Mouse (Mus musculus): ENCODE data around the gene Fndc11. TPM values are rescaled to one million over a fixed set of nuclear protein-coding genes. Genes with fewer than 3 reads are reported as not detected.
"Not testable (repeated sequence)": the region's sequence is repeated elsewhere in the genome, so short reads cannot be mapped to it uniquely, and the experiment has no call there.

Fndc11 gene
- polyA plus RNA-seq (2016; fragmentation: Nextera tagmentation; extraction: Ambion mirVana): 0.14 and 0.39 TPM in 2 replicates

DNA sequence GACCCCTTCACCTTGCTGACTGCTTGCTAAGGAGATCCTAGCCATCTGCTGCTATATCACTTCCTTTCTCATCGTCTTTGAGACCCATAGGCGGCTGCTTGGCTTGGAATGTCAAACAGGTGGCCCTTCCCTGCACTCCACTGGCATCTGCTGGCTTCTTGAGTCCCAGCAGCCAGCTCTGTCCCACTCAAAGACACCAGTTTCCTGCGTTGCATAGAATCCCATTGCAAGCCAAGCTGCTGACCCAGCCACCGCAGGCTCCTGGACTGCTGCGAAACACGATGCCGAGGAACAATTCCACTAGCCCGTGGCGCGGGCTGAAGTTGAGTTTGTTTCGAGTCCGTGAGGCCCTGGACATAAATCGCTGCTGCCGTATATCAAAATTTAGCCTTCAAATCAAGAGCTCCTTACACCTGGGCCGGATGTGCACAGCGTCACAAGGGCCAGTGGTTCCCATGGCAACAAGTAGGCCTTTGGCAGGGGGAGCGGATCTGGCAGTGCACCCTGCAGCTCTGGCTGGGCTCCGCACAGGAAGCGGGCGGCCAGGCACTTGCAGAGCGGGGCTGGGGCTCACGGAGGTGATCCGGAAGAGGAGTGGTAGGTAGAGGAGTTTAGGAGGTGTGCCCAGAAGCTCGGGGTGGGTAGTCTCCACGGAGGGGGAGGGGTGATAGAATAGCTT lies at the start of gene Fndc11:
TSS of gene Fndc11 (plus strand) at position 476 of the 679 bp plus-strand sequence.
- Histone ChIP-seq H3K4me1 (peaks cover 8% of the 10 kb centered on the region), H3K27ac (peak within 1 kb of the TSS; percentile 14; the same call in 1 of the 2 replicates), H3K36me3 (no peaks in the 10 kb centered on the region), H3K27me3 (no peaks in the 10 kb centered on the region), H3K4me2 (replicated peaks) (peak within 1 kb of the TSS; percentile 63), H3K4me3 (peak within 1 kb of the TSS; percentile 32), H3K9me3 (no peaks in the 10 kb centered on the region), H3K9ac (peak within 1 kb of the TSS; percentile 19)
- ATAC-seq (ENCODE audit: insufficient number of reproducible peaks, insufficient read depth, low FRiP score, low TSS enrichment): peak; percentile 92
- WGBS: 2% methylated on average over 25 of the region's 25 CpGs

- 90% methylated on average over 3 of the region's 3 CpGs for WGBS
- no peak overlapping the region for H3K4me3 ChIP-seq
- no peaks in the 10 kb centered on the region for H3K36me3 ChIP-seq
- no peak overlapping the region for H3K4me2 ChIP-seq (replicated peaks)
- H3K9me3 ChIP-seq: no peaks in the 10 kb centered on the region
- no peak overlapping the region for H3K9ac ChIP-seq
- H3K27ac ChIP-seq: no peak overlapping the region
- no peaks in the 10 kb centered on the region for H3K4me1 ChIP-seq
- H3K27me3 ChIP-seq: no peaks in the 10 kb centered on the region
- ATAC-seq (ENCODE audit: insufficient number of reproducible peaks, insufficient read depth, low FRiP score, low TSS enrichment): no peak
Measured at GRCm38 (mm10) chr2:181174646-181175045, 45.2 kb upstream of the Fndc11 start.

GRCm38 (mm10) chr2:181178015-181178414 lies 41.8 kb upstream of the Fndc11 start:
- Histone ChIP-seq H3K9ac (no peak overlapping the region), H3K27ac (no peak overlapping the region), H3K4me3 (no peak overlapping the region), H3K4me1 (no peaks in the 10 kb centered on the region), H3K4me2 (replicated peaks) (no peak overlapping the region), H3K9me3 (no peaks in the 10 kb centered on the region), H3K27me3 (no peaks in the 10 kb centered on the region; the same call in 1 of the 2 replicates), H3K36me3 (no peaks in the 10 kb centered on the region)
- whole genome bisulfite sequencing: 81% methylated on average over 3 of the region's 3 CpGs
- no peak for ATAC-seq (ENCODE audit: insufficient number of reproducible peaks, insufficient read depth, low FRiP score, low TSS enrichment)

DNA sequence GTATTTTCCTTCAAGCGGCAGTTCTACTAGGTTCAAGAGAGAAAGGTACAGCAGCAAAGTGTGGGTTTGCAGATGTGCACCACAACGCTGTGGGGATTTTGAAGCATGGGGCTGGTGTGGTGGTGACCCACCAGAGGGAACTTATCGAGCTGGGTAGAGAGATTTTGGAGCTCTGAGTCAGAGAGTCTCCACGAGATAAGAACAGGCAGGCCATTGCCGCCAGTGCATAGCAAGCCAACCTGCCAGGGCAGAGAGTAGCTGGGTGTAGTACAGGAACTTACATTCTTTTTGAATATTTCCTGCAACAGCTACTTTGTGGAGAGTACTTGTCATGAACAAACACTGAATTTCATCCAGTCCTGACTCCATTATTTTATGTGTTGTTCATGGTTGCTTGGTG lies 41.3 kb upstream of the Fndc11 start:
- Histone ChIP-seq H3K4me1 (no peaks in the 10 kb centered on the region), H3K27ac (no peak overlapping the region), H3K36me3 (no peaks in the 10 kb centered on the region), H3K4me3 (no peak overlapping the region), H3K27me3 (no peaks in the 10 kb centered on the region; the same call in 1 of the 2 replicates), H3K9ac (no peak overlapping the region), H3K9me3 (no peaks in the 10 kb centered on the region), H3K4me2 (replicated peaks) (no peak overlapping the region)
- WGBS: 88% methylated on average over 5 of the region's 5 CpGs
- ATAC-seq (ENCODE audit: insufficient number of reproducible peaks, insufficient read depth, low FRiP score, low TSS enrichment): no peak

GRCm38 (mm10) chr2:181180898-181181297 lies 38.9 kb upstream of the Fndc11 start:
- 86% methylated on average over 6 of the region's 6 CpGs for WGBS
- H3K27ac ChIP-seq: no peak overlapping the region
- no peak for ATAC-seq (ENCODE audit: insufficient number of reproducible peaks, insufficient read depth, low FRiP score, low TSS enrichment)

GRCm38 (mm10) chr2:181186635-181187034 lies 33.2 kb upstream of the Fndc11 start:
- WGBS: under 1% methylated on average over 14 of the region's 14 CpGs
- peak; percentile 78 for ATAC-seq (ENCODE audit: insufficient number of reproducible peaks, insufficient read depth, low FRiP score, low TSS enrichment)
- no peaks in the 10 kb centered on the region for H3K27me3 ChIP-seq
- peaks cover 8% of the 10 kb centered on the region; the same call in 1 of the 2 replicates for H3K36me3 ChIP-seq
- peak overlapping the region; percentile 69 for H3K4me2 ChIP-seq (replicated peaks)
- peak overlapping the region; percentile 77 for H3K4me3 ChIP-seq
- H3K9me3 ChIP-seq: no peaks in the 10 kb centered on the region
- H3K9ac ChIP-seq: peak overlapping the region; percentile 95; the same call in 1 of the 2 replicates
- H3K27ac ChIP-seq: peak overlapping the region; percentile 94
- H3K4me1 ChIP-seq: peaks cover 10% of the 10 kb centered on the region

More at GRCm38 (mm10) chr2:181180898-181181297, 38.9 kb upstream of the Fndc11 start:
- Histone ChIP-seq H3K9ac (no peak overlapping the region), H3K4me2 (replicated peaks) (no peak overlapping the region), H3K4me1 (no peaks in the 10 kb centered on the region), H3K27me3 (no peaks in the 10 kb centered on the region; the same call in 1 of the 2 replicates), H3K9me3 (no peaks in the 10 kb centered on the region), H3K36me3 (no peaks in the 10 kb centered on the region), H3K4me3 (no peak overlapping the region)

DNA sequence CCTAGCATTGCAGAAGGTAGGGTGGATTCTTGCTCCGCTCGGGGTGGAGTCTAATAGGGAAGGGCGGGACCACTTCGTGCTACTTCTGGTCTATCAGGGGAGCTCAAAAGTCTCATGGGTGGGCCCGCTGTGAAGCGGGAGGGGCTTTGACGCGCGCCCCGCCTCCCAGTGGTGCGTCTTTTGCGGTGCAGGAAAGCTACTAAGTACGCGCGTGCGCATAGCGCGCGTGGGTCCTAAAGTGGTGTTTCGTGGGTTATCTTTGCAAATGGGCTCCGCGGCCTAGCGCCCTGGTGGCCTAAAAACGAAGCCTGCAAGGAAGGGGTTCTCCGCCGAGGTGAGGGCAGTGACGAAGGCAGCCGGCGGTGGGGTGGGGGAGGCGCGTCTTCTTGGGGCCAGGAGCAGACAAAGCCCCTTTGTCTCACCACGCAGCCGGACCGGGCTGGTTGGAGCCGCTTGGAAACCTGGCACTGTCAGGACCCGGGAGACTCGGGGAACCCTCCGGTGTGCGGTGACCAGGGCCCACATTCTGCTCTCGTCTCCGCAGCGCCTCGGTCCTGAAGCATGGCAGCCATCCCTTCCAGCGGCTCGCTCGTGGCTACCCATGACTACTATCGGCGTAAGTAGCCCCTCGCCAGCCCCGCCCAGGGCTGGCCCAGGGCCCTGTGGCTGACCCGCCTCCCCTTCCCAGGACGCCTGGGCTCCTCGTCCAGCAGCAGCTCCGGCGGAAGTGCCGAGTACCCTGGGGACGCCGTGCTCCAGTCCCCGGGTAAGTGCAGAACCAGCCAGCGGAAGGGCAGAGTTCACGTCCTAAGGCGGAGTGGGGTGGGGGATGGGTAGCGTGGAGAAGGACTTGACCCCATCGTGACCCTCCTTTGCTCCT lies 32.5 kb upstream of the Fndc11 start, which contains the start of gene Ppdpf:
TSS of gene Ppdpf (plus strand) at position 127 of the 880 bp plus-strand sequence.
- peaks cover 10% of the 10 kb centered on the region for H3K4me1 ChIP-seq
- H3K9ac ChIP-seq: peak within 1 kb of the TSS; percentile 95
- H3K36me3 ChIP-seq: peaks cover 8% of the 10 kb centered on the region; the same call in 1 of the 2 replicates
- H3K27me3 ChIP-seq: no peaks in the 10 kb centered on the region
- H3K9me3 ChIP-seq: no peaks in the 10 kb centered on the region
- under 1% methylated on average over 64 of the region's 64 CpGs for WGBS
- ATAC-seq (ENCODE audit: insufficient number of reproducible peaks, insufficient read depth, low FRiP score, low TSS enrichment): peak; percentile 95
- H3K4me3 ChIP-seq: peak within 1 kb of the TSS; percentile 77
- peak within 1 kb of the TSS; percentile 94 for H3K27ac ChIP-seq
- H3K4me2 ChIP-seq (replicated peaks): peak within 1 kb of the TSS; percentile 69

DNA sequence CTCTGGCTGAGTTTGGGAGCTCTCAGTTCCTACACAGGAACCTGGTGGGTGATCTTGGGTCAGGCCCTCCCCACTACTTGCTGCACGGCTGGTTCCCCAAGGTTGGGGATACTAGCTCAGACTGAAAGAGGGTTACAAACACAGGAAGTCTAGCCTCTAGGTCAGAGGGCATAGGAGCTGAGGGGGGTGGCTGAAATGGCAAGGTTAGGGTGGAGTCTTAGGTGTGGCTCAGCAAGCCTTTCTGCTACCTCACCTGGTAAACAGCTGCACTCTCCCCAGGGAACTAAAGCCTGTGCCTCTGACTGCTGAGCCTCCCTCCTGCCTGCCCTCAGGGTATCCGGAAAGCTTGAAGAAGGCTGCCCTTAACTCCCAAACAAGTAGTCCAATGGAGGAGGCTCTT lies 31.1 kb upstream of the Fndc11 start:
- peaks cover 8% of the 10 kb centered on the region; the same call in 1 of the 2 replicates for H3K36me3 ChIP-seq
- peak overlapping the region; percentile 77 for H3K4me3 ChIP-seq
- H3K27ac ChIP-seq: peak overlapping the region; percentile 57
- H3K4me2 ChIP-seq (replicated peaks): peak overlapping the region; percentile 69
- H3K9me3 ChIP-seq: no peaks in the 10 kb centered on the region
- no peak for ATAC-seq (ENCODE audit: insufficient number of reproducible peaks, insufficient read depth, low FRiP score, low TSS enrichment)
- WGBS: 31% methylated on average over 2 of the region's 2 CpGs
- no peaks in the 10 kb centered on the region for H3K27me3 ChIP-seq
- H3K9ac ChIP-seq: peak overlapping the region; percentile 40; the same call in 1 of the 2 replicates
- H3K4me1 ChIP-seq: peaks cover 10% of the 10 kb centered on the region

GRCm38 (mm10) chr2:181189321-181189720 lies 30.5 kb upstream of the Fndc11 start:
- Histone ChIP-seq H3K4me2 (replicated peaks) (no peak overlapping the region), H3K27me3 (no peaks in the 10 kb centered on the region), H3K27ac (peak overlapping the region; percentile 57; the same call in 1 of the 2 replicates), H3K4me1 (peaks cover 10% of the 10 kb centered on the region), H3K4me3 (no peak overlapping the region), H3K9me3 (no peaks in the 10 kb centered on the region), H3K36me3 (peaks cover 8% of the 10 kb centered on the region; the same call in 1 of the 2 replicates), H3K9ac (no peak overlapping the region)
- WGBS: 75% methylated on average over 1 of the region's 1 CpGs
- no peak for ATAC-seq (ENCODE audit: insufficient number of reproducible peaks, insufficient read depth, low FRiP score, low TSS enrichment)

DNA sequence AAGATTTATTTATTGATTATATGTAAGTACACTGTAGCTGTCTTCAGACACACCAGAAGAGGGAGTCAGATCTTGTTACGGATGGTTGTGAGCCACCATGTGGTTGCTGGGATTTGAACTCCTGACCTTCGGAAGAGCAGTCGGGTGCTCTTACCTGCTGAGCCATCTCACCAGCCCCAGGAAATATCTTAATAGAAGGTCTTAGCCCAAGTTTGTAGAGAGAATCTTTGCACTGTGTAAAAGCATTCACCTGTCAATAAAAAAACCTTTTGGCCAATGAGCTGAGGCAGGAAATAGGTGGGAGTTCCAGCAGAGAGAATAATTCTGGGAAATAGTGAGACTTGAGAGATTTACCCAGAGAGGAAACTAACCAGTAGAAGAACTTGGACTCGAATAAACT lies 28.4 kb upstream of the Fndc11 start:
- H3K27me3 ChIP-seq; H3K4me3 ChIP-seq; H3K4me1 ChIP-seq; H3K9ac ChIP-seq; H3K4me2 ChIP-seq (replicated peaks); ATAC-seq (ENCODE audit: insufficient number of reproducible peaks, insufficient read depth, low FRiP score, low TSS enrichment); H3K36me3 ChIP-seq; H3K9me3 ChIP-seq; H3K27ac ChIP-seq: not testable (repeated sequence)
- WGBS: 76% methylated on average over 4 of the region's 4 CpGs

GRCm38 (mm10) chr2:181191936-181192335 lies 27.9 kb upstream of the Fndc11 start:
- Histone ChIP-seq H3K4me1 (peaks cover 10% of the 10 kb centered on the region), H3K9ac (no peak overlapping the region)
- 65% methylated on average over 4 of the region's 4 CpGs for WGBS

More at GRCm38 (mm10) chr2:181191936-181192335, 27.9 kb upstream of the Fndc11 start:
- H3K4me3 ChIP-seq: no peak overlapping the region
- no peak overlapping the region for H3K4me2 ChIP-seq (replicated peaks)
- no peak overlapping the region for H3K27ac ChIP-seq
- H3K27me3 ChIP-seq: no peaks in the 10 kb centered on the region
- no peaks in the 10 kb centered on the region for H3K9me3 ChIP-seq
- H3K36me3 ChIP-seq: peaks cover 8% of the 10 kb centered on the region; the same call in 1 of the 2 replicates
- no peak for ATAC-seq (ENCODE audit: insufficient number of reproducible peaks, insufficient read depth, low FRiP score, low TSS enrichment)
